Mouse (Mus musculus) heart, embryonic 11.5 days (tissue): Measurements from ENCODE around the gene Agpat4. TPM values are rescaled to one million over a fixed set of nuclear protein-coding genes. Genes with fewer than 3 reads are reported as not detected.

ENCODE experiments used
- ATAC-seq: fragments of 200-750 bp; cut with Nextera tagmentation; replicated peaks from 2 replicates; pipeline ENCODE4 v1.8.0; 2017; ENCODE audit warnings: moderate library complexity; ENCODE audit not compliant: insufficient number of reproducible peaks, low FRiP score, low TSS enrichment
- H3K27ac ChIP-seq: fragments of 300-500 bp; sonication (generic); 2 replicates; pipeline ENCODE4 v1.5.1; 2014; ENCODE audit warnings: mild to moderate bottlenecking, low read depth, low read length
- H3K27me3 ChIP-seq: fragments of 300-500 bp; sonication (generic); 2 replicates; pipeline ENCODE4 v1.6.1; 2014; ENCODE audit warnings: mild to moderate bottlenecking, low read length, mixed read lengths; ENCODE audit not compliant: control insufficient read depth, insufficient read depth
- H3K36me3 ChIP-seq: fragments of 300-500 bp; sonication (generic); 2 replicates; pipeline ENCODE4 v1.6.1; 2014; ENCODE audit warnings: mild to moderate bottlenecking, low read length, moderate library complexity, mixed read lengths; ENCODE audit not compliant: control insufficient read depth, insufficient read depth
- H3K4me1 ChIP-seq: fragments of 300-500 bp; sonication (generic); 2 replicates; pipeline ENCODE4 v1.6.1; 2014; ENCODE audit warnings: low read length; ENCODE audit not compliant: control insufficient read depth, insufficient read depth
- H3K4me2 ChIP-seq: fragments of 300-500 bp; sonication (generic); 2 replicates; pipeline ENCODE4 v1.6.1; 2014; ENCODE audit warnings: mild to moderate bottlenecking, moderate library complexity
- H3K4me3 ChIP-seq: fragments of 300-500 bp; sonication (generic); 2 replicates; pipeline ENCODE4 v1.5.1; 2014; ENCODE audit warnings: low read depth, low read length
- H3K9ac ChIP-seq: fragments of 300-500 bp; sonication (generic); 2 replicates; pipeline ENCODE4 v1.6.1; 2014; ENCODE audit warnings: mild to moderate bottlenecking, low read depth, low read length, moderate library complexity
- H3K9me3 ChIP-seq: fragments of 300-500 bp; sonication (generic); replicated peaks from 2 replicates; pipeline ENCODE4 v1.6.1; 2016; ENCODE audit warnings: low read length; ENCODE audit not compliant: control insufficient read depth
- WGBS: fragments of 180-500 bp; shearing (Covaris S2); extraction: QIAGEN DNeasy Blood & Tissue Kit; methylation state at CpG from one replicate; pipeline ENCODE4 v1.1.7; 2014; ENCODE audit not compliant: insufficient replicate concordance; 5-methylcytosine and 5-hydroxymethylcytosine counted together
- polyA plus RNA-seq: library from polyadenylated mRNA; unstranded; fragments of >200 nt; fragmentation: Nextera tagmentation; extraction: Ambion mirVana; gene quantifications from 2 replicates; pipeline ENCODE4 v1.2.1, GENCODE M21; 2014

Gene Agpat4
- polyA plus RNA-seq, 1 experiment from 2014 or later, result 21.0 TPM

DNA sequence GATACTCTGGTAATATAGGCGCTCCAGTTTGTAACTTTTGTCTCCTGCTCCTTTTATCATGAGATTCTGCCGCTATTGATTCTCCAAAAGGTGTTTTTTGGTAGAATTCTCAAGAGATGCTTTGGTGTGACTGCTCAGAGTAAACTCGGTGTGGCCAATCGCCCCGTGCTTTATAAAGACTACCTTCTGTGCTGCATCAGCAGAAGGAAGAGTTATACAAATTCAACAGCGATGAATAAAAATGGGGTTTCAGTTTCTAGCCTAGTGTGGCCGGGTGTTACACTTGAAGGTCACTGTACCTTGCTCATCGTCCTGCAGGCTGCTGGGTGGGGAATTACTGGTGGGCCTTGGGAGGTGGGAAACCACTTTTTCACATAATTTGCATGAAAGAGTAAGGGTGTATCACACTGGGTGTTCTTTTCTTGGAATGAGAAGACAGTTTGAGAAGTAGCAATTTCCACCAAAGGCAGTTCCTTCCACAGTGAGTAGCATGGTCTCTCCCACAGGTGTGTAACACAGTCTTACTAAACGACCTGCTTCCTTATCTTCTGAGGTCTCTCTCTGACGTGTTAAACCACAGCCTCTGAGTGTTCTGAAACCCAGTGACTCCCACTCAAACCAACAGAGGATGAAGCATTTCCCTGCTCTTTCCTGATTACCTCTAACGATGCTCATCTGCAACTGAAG lies 46.6 kb downstream of the Agpat4 start:
- Histone ChIP-seq H3K36me3 (no peaks in the 10 kb centered on the region), H3K9ac (no peak overlapping the region), H3K4me2 (no peak overlapping the region), H3K27me3 (no peaks in the 10 kb centered on the region), H3K27ac (no peak overlapping the region), H3K9me3 (no peaks in the 10 kb centered on the region), H3K4me1 (peaks cover 15% of the 10 kb centered on the region), H3K4me3 (no peak overlapping the region)
- WGBS, result 80% methylated on average over 11 of the region's 11 CpGs
- no peak for ATAC-seq

DNA sequence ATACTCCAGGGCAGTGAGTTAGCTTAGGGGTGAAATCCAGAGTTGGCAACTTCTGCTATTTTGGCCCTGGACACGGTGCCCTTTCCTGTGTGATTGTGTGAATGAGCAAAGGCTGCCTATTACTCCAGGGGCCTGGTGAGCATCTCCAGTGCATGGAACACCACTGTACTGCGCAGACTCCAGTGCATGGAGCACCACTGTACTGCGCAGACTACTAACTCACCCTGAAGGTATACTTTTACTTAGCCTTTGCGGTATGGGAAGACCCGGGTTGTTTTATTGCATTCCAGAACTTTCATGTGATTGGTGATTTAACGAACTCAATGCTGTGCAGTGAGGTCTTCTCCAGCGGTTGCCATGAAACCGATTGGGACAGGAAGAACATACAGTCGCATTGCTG lies 47.2 kb downstream of the Agpat4 start:
- 92% methylated on average over 9 of the region's 9 CpGs for WGBS
- Histone ChIP-seq H3K36me3 (no peaks in the 10 kb centered on the region), H3K4me1 (peaks cover 16% of the 10 kb centered on the region), H3K4me2 (no peak overlapping the region), H3K27me3 (no peaks in the 10 kb centered on the region), H3K4me3 (no peak overlapping the region), H3K27ac (no peak overlapping the region), H3K9me3 (no peaks in the 10 kb centered on the region), H3K9ac (no peak overlapping the region)
- no peak for ATAC-seq

DNA sequence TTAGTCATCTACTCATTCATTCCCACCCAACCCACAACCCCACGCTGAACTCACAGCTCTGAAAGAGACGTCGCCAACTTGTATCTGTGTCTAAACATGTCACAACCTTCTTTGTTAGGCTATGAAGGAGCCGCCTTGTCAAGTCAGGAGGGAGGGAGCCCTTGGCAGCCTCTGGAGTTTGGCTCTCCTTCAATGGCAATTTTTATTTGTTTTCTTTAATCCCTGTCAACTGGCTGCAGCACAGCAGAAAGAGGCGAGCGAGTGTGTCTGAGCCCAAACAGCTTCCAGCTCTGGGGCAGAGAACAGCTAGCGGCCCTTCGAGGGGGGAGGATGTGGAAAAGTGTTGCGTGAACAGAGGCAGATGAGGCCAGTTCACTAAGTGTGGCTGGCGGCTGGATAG lies 50.0 kb downstream of the Agpat4 start:
- H3K27me3 ChIP-seq, result no peaks in the 10 kb centered on the region
- no peak overlapping the region for H3K4me2 ChIP-seq
- H3K9me3 ChIP-seq, result no peaks in the 10 kb centered on the region
- no peak for ATAC-seq
- H3K4me1 ChIP-seq, result peaks cover 10% of the 10 kb centered on the region
- H3K36me3 ChIP-seq, result no peaks in the 10 kb centered on the region
- no peak overlapping the region for H3K9ac ChIP-seq
- H3K4me3 ChIP-seq, result no peak overlapping the region
- 42% methylated on average over 10 of the region's 10 CpGs for WGBS
- H3K27ac ChIP-seq, result no peak overlapping the region; the same call in 1 of the 2 replicates

DNA sequence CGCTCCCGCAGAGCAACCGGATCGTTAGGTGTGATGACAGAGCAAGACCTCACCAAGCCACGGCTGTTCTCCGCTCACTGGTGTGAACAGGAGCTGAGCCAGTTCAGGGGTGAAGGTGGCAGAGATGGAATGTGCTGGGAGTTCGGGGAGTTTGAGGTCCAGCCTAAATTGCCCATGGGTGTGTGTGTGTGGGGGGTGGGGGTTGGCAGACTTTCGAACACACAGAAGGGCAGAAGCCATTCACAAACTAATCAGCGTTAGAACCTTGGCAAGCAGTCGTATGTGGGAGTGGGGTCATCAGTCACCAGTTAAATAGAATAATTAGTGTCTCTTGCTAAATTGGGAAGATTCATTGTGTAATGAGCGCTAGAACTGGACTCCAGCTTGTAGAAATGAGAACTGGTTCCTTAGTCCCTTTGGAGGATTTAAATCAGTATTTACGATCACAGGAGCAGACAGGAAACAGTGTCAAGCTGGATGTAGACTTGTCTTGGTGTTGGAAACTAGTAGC lies 50.9 kb downstream of the Agpat4 start:
- H3K4me1 ChIP-seq, result peaks cover 6% of the 10 kb centered on the region; the same call in 1 of the 2 replicates
- H3K4me2 ChIP-seq, result no peak overlapping the region
- no peak for ATAC-seq
- H3K9ac ChIP-seq, result no peak overlapping the region
- 61% methylated on average over 12 of the region's 12 CpGs for WGBS
- no peaks in the 10 kb centered on the region for H3K36me3 ChIP-seq
- H3K27me3 ChIP-seq, result no peaks in the 10 kb centered on the region
- no peak overlapping the region for H3K27ac ChIP-seq
- H3K4me3 ChIP-seq, result no peak overlapping the region
- no peaks in the 10 kb centered on the region for H3K9me3 ChIP-seq

DNA sequence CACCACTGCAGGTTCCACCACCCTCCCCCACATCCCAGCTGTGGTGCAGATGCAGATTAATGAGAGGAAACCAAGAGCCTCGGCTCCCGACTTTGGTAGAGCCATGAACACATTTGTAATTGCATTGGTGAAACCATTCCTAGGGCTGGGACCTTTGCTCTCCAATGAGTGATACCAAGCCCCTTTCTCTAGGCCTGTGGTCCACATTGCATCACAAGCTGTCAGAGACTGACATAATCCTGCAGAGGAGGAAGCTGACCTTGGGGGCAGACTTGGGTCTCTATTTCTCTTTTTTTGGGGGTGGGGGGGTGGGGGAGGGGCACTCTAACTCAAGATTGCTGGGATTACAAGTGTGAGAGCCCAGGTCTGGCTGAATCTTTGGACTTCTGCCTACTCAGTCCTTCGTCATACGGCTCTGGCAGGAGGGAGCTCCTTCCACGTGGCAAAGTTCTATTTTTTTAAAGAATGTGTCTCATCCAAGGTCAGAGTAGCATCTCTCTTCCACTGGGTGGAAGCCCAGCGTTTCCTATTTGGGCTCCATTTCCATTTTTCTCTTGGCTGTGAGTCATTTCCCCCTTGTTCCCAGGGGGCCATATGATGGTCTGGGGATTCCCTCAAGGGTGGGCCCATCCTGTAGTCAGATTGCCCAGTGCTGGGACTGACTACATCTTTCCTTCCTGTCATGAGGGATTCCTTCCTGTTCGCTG lies 52.4 kb downstream of the Agpat4 start:
- Histone ChIP-seq H3K4me3 (no peak overlapping the region), H3K9me3 (no peaks in the 10 kb centered on the region), H3K36me3 (no peaks in the 10 kb centered on the region), H3K4me1 (peaks cover 6% of the 10 kb centered on the region; the same call in 1 of the 2 replicates), H3K4me2 (no peak overlapping the region), H3K27ac (no peak overlapping the region), H3K9ac (no peak overlapping the region), H3K27me3 (no peaks in the 10 kb centered on the region)
- 55% methylated on average over 7 of the region's 7 CpGs for WGBS
- no peak; the same call in 1 of the 2 replicates for ATAC-seq

DNA sequence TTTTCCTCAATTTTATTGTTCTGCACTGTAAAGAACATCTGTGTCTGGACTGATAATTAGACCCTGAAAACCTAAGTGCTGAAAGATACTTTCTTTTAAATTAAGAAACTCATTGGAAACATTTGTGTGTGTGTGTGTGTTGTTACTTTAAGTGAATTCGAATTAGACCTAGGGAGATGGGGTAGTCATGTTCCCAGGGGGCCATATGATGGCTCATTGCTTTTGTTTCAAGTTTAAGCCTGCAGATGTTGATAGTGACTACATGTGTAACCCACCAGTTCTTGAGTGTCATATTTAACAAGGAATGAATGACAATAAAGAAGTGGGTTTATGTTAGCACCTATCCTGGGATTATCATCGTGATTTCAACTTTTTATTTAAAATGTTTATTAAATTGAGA lies 53.2 kb downstream of the Agpat4 start:
- peaks cover 6% of the 10 kb centered on the region; the same call in 1 of the 2 replicates for H3K4me1 ChIP-seq
- WGBS, result 80% methylated on average over 2 of the region's 2 CpGs
- no peak overlapping the region for H3K9ac ChIP-seq
- no peak for ATAC-seq
- no peaks in the 10 kb centered on the region for H3K9me3 ChIP-seq
- no peak overlapping the region for H3K27ac ChIP-seq
- H3K4me3 ChIP-seq, result no peak overlapping the region
- H3K27me3 ChIP-seq, result no peaks in the 10 kb centered on the region
- no peak overlapping the region for H3K4me2 ChIP-seq
- no peaks in the 10 kb centered on the region for H3K36me3 ChIP-seq

DNA sequence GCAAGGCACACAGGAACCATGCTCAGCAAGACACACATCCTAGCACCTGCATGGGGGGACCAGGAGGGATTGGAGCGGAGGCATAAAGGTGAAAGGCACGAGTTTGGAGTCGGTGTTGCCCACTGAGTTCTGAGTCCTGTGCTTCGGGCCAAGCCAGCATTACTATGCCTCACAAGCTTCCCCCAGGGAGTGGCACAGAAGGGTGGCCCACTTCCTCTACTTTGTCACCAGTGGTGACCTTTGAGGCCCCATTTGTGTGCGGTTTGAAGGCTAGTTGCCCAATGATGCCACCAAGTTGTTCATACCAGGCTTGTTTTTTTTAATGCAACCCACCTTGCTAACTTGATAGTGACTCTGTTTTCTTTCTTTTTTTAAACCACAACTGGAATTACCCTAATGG lies 55.7 kb downstream of the Agpat4 start:
- Histone ChIP-seq H3K9me3 (peaks cover 4% of the 10 kb centered on the region), H3K4me2 (no peak overlapping the region), H3K27ac (no peak overlapping the region), H3K4me3 (no peak overlapping the region), H3K27me3 (no peaks in the 10 kb centered on the region), H3K36me3 (peaks cover 3% of the 10 kb centered on the region; the same call in 1 of the 2 replicates), H3K9ac (no peak overlapping the region), H3K4me1 (peaks cover 9% of the 10 kb centered on the region; the same call in 1 of the 2 replicates)
- no peak for ATAC-seq
- 91% methylated on average over 5 of the region's 5 CpGs for WGBS

DNA sequence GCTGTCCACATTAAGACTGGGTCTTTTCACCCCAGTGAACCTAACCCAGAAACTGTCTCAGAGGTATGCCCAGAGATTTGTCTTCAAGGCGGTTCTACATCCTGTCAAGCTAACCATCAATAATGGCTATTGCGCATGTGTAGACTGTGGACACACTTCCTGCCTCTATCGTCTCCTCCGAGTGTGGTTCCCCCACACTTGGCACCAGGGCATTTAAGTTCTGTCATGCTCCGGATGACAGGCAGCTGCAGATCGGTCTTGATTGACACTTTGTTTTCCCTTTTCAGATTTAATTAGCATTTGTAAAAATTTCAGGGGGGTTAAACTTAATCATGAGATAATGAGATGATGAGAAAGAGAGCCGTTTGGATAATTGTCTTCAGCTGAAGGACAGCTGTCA lies 56.4 kb downstream of the Agpat4 start:
- Histone ChIP-seq H3K4me2 (no peak overlapping the region), H3K4me3 (no peak overlapping the region), H3K27ac (no peak overlapping the region), H3K9me3 (peaks cover 4% of the 10 kb centered on the region), H3K4me1 (peaks cover 7% of the 10 kb centered on the region; the same call in 1 of the 2 replicates), H3K9ac (no peak overlapping the region), H3K36me3 (peaks cover 3% of the 10 kb centered on the region; the same call in 1 of the 2 replicates), H3K27me3 (no peaks in the 10 kb centered on the region)
- 81% methylated on average over 7 of the region's 7 CpGs for WGBS
- no peak for ATAC-seq
